Mouse (Mus musculus) kidney, adult 2 months (tissue): ENCODE measurements around the gene Sacs.

ENCODE experiments used
- CTCF ChIP-seq: fragments of 200-500 bp; conservative IDR thresholded peaks from 2 replicates; pipeline ENCODE4 v1.5.1; 2011; ENCODE audit warnings: low read depth, mild to moderate bottlenecking, control low read depth, low read length, moderate library complexity, mixed read lengths; ENCODE audit not compliant: insufficient read depth, insufficient read length
- POLR2A ChIP-seq: fragments of 200-500 bp; IDR thresholded peaks from one replicate; pipeline ENCODE4 v1.6.1; 2011; ENCODE audit warnings: low read depth, low read length, control low read depth

- TF ChIP-seq CTCF: no peak
- no peak for TF ChIP-seq POLR2A
These were observed 129.7 kb downstream of the Sacs start for GRCm38 (mm10) chr14:61267908-61268475.
